Comparison of ENCODE assay signal across 10 mouse cellular contexts in genomic region chr14:34777810-34778209, GRCm38 (mm10). TPM values are rescaled to one million over a fixed set of nuclear protein-coding genes. Genes with fewer than 3 reads are reported as not detected.
A peak's percentile ranks its signal among the peaks of the same experiment; 100 is the strongest.
DNase-seq lines count a peak whose midpoint lies in the region; ATAC-seq and TF ChIP-seq lines count a peak whose summit lies in the region.
"Had no signal": no experiment of that assay in that cellular context is flagged by ENCODE, and none has a peak within 500 bp of the region (broad histone marks: within the 10 kb centered on the region; RNA-seq: fewer than 3 reads in every experiment).

No protein-coding gene starts in this region.

- no peaks in the 10 kb centered on the region for H3K36me3 ChIP-seq in kidney, adult 2 months (ENCODE audit: control insufficient read depth, insufficient read depth, low read length)
- H3K36me3 ChIP-seq in stomach, embryonic 15.5 days, result no peaks in the 10 kb centered on the region

- TF ChIP-seq CTCF in kidney, adult 2 months (conservative IDR thresholded peaks at IDR 0.05; ENCODE audit: insufficient read depth, insufficient read length, low read depth, low read length), result peak; percentile 96

- DNase-seq in kidney, adult 2 months, result peak; percentile 50
- no peak for DNase-seq in kidney, adult 11 months
- DNase-seq in T-cell, adult 2 months (ENCODE audit: low spot score), result peak; percentile 48
- peak; percentile 54 to 72 for DNase-seq in heart, postnatal 10 days
- DNase-seq in large intestine, adult 2 months (ENCODE audit: low read depth, low spot score), result peak; percentile 59

- H3K9ac ChIP-seq in stomach, embryonic 15.5 days, result no peak overlapping the region

- H3K27me3 ChIP-seq in kidney, adult 2 months (replicated peaks; ENCODE audit: control insufficient read depth, insufficient read depth, low read length), result no peaks in the 10 kb centered on the region
- no peaks in the 10 kb centered on the region for H3K27me3 ChIP-seq in stomach, embryonic 15.5 days (replicated peaks)

- no peak overlapping the region for H3K27ac ChIP-seq in kidney, adult 2 months (ENCODE audit: insufficient read depth, low read depth, low read length)
- H3K27ac ChIP-seq in stomach, embryonic 15.5 days, result no peak overlapping the region

- H3K4me2 ChIP-seq in stomach, embryonic 15.5 days, result no peak overlapping the region

- no peaks in the 10 kb centered on the region for H3K4me1 ChIP-seq in kidney, adult 2 months (ENCODE audit: control insufficient read depth, insufficient read depth, low read length)
- no peaks in the 10 kb centered on the region for H3K4me1 ChIP-seq in stomach, embryonic 15.5 days
- H3K4me1 ChIP-seq: megakaryocyte, embryonic 14.5 days had no signal

- H3K4me3 ChIP-seq in kidney, adult 2 months (ENCODE audit: insufficient read depth, low read depth, low read length), result no peak overlapping the region
- H3K4me3 ChIP-seq in stomach, embryonic 15.5 days (replicated peaks), result no peak overlapping the region
- H3K4me3 ChIP-seq: erythroblast, embryonic 14.5 days; megakaryocyte, embryonic 14.5 days had no signal

- no peak for TF ChIP-seq POLR2A in kidney, adult 2 months (IDR thresholded peaks at IDR 0.05; ENCODE audit: low read depth, low read length)

- intact Hi-C loops in heart, postnatal 10 days (cut with DNase I), result loop anchor here (1.0 kb wide), 1 partner anchor 161 kb away; no protein-coding TSS in a partner anchor

- WGBS in kidney, adult 2 months, result 16% methylated on average over 10 of the region's 10 CpGs
- WGBS in large intestine, adult 2 months, result 21% methylated on average over 10 of the region's 10 CpGs
- WGBS in stomach, embryonic 15.5 days, result 14% methylated on average over 10 of the region's 10 CpGs

- no peaks in the 10 kb centered on the region for H3K9me3 ChIP-seq in stomach, embryonic 15.5 days

- ATAC-seq in common myeloid progenitor, adult 5-6 weeks (replicated peaks; ENCODE audit: low read depth, poor library complexity, severe bottlenecking), result peak; percentile 94
- ATAC-seq in megakaryocyte-erythroid progenitor cell, adult 5-6 weeks (replicated peaks; ENCODE audit: low FRiP score, low TSS enrichment, poor library complexity, severe bottlenecking), result peak; percentile 77
- ATAC-seq in stomach, embryonic 15.5 days (ENCODE audit: insufficient read depth, low FRiP score, low read depth), result 0 out of 2 replicates have a peak, but pooled peaks have one; percentile 20

RNA-seq across cellular contexts. Expression of gene Grid1, which starts 42.1 kb away (rescaled TPM):
- 1.3 and 1.4 TPM in 2 replicates for polyA plus RNA-seq in kidney, adult 2 months (2012; rRNA removed)
- not detected in 2 replicates for total RNA-seq in common myeloid progenitor, adult 5-6 weeks (2017)
- not detected for total RNA-seq in heart, postnatal 10 days (2021)
- polyA plus RNA-seq in large intestine, adult 2 months (2012; rRNA removed), result 0.01 TPM in 1 of 2 replicates, not detected in the other
- not detected in 2 replicates for total RNA-seq in megakaryocyte-erythroid progenitor cell, adult 5-6 weeks (2014; fragmentation: Nextera tagmentation)
- not detected in 2 replicates for total RNA-seq in megakaryocyte-erythroid progenitor cell, adult 5-6 weeks (2017)
- 0.76 and 1.4 TPM in 2 replicates for polyA plus RNA-seq in stomach, embryonic 15.5 days (2015; fragmentation: Nextera tagmentation; extraction: Ambion mirVana)
- polyA plus RNA-seq: erythroblast, embryonic 14.5 days had no signal

Comparison
In these comparisons a context has a peak if more than half of its experiments do, and no peak if none do; other contexts are left out.
1. ATAC-seq: peak in every context shown above with its lines; median percentile 94 in common myeloid progenitor, adult 5-6 weeks; 77 in megakaryocyte-erythroid progenitor cell, adult 5-6 weeks; 20 in stomach, embryonic 15.5 days.